Mouse (Mus musculus) olfactory bulb, adult 2 months (tissue): Measurements from ENCODE around the gene Nsun2.

Experiments used
- CTCF ChIP-seq: fragments of 200-500 bp; IDR thresholded peaks from 2 replicates; pipeline ENCODE4 v1.5.1; 2012; ENCODE audit warnings: low read depth, mild to moderate bottlenecking, low read length, moderate library complexity; ENCODE audit not compliant: insufficient read depth
- POLR2A ChIP-seq: fragments of 200-500 bp; IDR thresholded peaks from 2 replicates; pipeline ENCODE4 v1.6.1; 2012; ENCODE audit warnings: mild to moderate bottlenecking, low read depth, low read length, moderate library complexity; ENCODE audit not compliant: insufficient read depth

DNA sequence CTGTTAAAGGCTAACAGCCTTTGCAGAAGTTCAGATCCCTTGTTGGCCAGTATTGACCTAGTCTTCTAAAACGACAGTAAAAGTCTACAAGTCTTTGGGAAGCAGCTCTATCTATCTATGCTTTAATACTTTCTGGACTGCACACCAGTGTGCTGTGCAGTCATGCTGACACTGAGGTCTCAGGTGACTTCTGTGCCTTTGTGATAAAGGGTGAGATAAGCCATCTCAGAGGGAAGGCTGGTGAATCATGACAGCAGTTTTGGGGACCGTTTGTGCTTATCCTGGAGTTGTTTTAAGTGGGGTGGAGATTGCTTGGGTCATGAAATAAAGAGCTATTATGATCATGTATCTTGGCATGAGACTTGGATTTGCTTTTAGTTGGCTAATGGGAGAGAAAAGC lies 100.4 kb downstream of the Nsun2 start:
- TF ChIP-seq CTCF (no peak), POLR2A (no peak)
